Mouse (Mus musculus): ENCODE measurements at regions not wholly inside any gene's neighbourhood (a gene's known extent, or its start where the extent isn't known, plus 50 kb on each side); places are given as distances from the start of the nearest gene placed in this dataset.

DNA sequence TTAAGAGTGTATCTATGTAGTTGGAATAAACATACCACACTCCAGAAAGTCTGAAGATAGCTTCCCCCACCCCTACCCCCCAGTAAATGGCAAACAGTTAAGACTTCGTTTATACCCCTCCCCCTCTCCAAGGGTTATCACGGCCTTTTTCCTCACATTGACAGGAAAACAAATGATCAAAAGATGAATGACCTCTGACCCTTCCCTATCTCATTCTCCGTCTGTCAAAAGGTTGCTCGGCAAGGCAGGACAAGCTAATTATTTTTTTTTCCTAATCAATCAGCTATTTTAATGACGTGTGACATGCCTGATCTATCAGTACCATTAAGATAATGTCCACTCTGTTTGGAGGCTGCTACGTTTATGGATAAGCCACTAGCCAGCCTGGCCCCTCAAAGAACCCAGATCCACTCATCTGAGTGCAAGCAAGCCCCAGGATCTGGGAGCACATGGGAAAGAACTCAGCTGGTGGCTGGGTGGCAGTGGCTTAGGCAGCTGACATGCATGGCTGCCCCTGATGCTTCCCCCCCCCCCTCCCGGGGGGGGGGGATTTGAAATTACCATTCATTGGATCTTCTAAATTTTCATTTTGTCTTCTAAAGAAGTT, 192.1 kb downstream of the Msrb3 start:
- 26% methylated on average over 7 of the region's 7 CpGs for WGBS
- no peak overlapping the region for H3K4me2 ChIP-seq (ENCODE audit: low read depth)
- no peak for TF ChIP-seq CTCF (IDR thresholded peaks at IDR 0.05; ENCODE audit: low read depth)
- no peaks in the 10 kb centered on the region for H3K27me3 ChIP-seq (ENCODE audit: insufficient read depth, low read length)
- no peak overlapping the region for H3K9ac ChIP-seq
- H3K9me3 ChIP-seq (ENCODE audit: low read length): no peaks in the 10 kb centered on the region
- H3K4me1 ChIP-seq (ENCODE audit: insufficient read depth): no peaks in the 10 kb centered on the region
- DNase-seq (no peak), ATAC-seq (no peak)
- H3K27ac ChIP-seq (ENCODE audit: low read depth, low read length): no peak overlapping the region
- no peaks in the 10 kb centered on the region for H3K36me3 ChIP-seq (ENCODE audit: insufficient read depth)
- no peak overlapping the region for H3K4me3 ChIP-seq (ENCODE audit: low read depth, low read length)

DNA sequence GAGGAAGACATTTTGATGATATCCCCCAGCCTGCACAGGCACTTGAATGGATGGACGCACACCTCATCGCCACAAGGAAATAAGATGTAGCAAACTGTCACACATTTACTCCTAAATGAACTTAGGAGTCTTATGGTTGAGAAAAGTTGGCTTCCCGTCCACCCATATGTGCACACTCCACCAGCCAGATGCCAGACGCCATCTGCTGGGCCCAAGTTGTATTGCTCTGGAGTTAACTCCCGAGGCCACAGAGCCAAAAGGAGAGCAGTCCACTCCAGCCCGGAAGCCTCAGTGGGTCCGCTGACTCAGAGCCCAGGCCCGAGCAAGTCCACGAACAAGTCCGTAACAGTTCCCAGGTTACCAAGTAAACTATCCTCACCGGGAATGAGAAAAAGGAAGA, 197.1 kb downstream of the Msrb3 start:
- Histone ChIP-seq H3K9me3 (ENCODE audit: low read length) (no peaks in the 10 kb centered on the region), H3K27me3 (ENCODE audit: insufficient read depth, low read length) (no peaks in the 10 kb centered on the region), H3K27ac (ENCODE audit: low read depth, low read length) (no peak overlapping the region), H3K36me3 (ENCODE audit: insufficient read depth) (no peaks in the 10 kb centered on the region), H3K4me1 (ENCODE audit: insufficient read depth) (no peaks in the 10 kb centered on the region), H3K4me3 (ENCODE audit: low read depth, low read length) (no peak overlapping the region), H3K9ac (no peak overlapping the region), H3K4me2 (ENCODE audit: low read depth) (no peak overlapping the region)
- DNase-seq (peak; percentile 84), ATAC-seq (peak; percentile 53)
- 24% methylated on average over 11 of the region's 11 CpGs for WGBS
- TF ChIP-seq CTCF (IDR thresholded peaks at IDR 0.05; ENCODE audit: low read depth): peak; percentile 86

DNA sequence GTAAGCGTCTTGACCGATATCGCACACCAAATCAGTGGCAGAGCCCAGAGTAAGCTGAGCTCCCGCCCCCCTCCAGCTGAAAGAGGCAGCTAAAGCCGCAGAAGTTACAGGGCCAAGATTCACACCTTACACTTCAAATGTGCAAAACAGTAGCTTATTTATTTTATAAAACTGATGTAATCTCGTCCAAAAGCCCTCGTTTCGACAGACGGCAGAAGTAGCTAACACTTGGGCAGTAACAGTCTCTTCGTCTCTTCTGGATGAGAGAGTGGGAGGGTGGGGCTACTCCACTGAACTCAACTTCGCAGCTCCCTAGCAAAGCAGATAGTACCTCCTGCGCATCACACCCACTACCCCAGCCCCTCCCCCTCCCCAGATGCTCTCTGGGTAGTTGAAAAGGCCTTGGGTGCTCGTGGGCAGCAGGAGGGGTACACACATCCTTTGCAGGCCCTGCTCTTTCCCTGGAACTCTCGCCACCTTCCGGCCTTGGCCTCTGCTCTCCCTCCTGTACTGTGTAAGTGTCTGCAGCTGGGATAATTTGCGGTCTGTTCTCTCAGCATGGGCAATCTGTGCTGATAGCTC, 201.5 kb downstream of the Msrb3 start:
- no peaks in the 10 kb centered on the region for H3K9me3 ChIP-seq (ENCODE audit: low read length)
- no peaks in the 10 kb centered on the region for H3K4me1 ChIP-seq (ENCODE audit: insufficient read depth)
- H3K36me3 ChIP-seq (ENCODE audit: insufficient read depth): no peaks in the 10 kb centered on the region
- DNase-seq (no peak), ATAC-seq (no peak)
- H3K27me3 ChIP-seq (ENCODE audit: insufficient read depth, low read length): peaks cover 6% of the 10 kb centered on the region; the same call in 1 of the 2 replicates
- no peak overlapping the region for H3K9ac ChIP-seq
- no peak overlapping the region for H3K4me3 ChIP-seq (ENCODE audit: low read depth, low read length)
- H3K27ac ChIP-seq (ENCODE audit: low read depth, low read length): no peak overlapping the region
- TF ChIP-seq CTCF (IDR thresholded peaks at IDR 0.05; ENCODE audit: low read depth): no peak
- H3K4me2 ChIP-seq (ENCODE audit: low read depth): no peak overlapping the region
- 30% methylated on average over 16 of the region's 16 CpGs for WGBS

DNA sequence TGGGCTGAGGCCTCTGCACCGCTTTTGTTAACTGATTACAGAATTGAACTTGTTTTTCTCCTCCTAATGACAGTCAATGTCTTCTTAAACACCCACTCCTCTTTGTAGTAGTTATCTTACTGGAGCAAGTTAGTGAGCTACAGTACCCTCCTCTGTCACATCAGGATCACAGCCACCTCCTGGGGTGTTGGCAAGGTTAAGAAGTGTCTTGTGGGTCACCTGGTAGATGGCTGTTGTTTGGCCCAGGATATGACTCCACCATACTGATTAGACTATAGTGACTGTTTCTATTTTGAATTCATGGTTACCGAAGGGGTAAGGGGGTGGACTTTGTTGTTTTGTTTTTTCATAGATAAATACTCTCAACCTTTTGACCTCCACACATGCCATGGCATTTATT, 202.4 kb downstream of the Msrb3 start:
- Histone ChIP-seq H3K27me3 (ENCODE audit: insufficient read depth, low read length) (peaks cover 6% of the 10 kb centered on the region; the same call in 1 of the 2 replicates), H3K27ac (ENCODE audit: low read depth, low read length) (no peak overlapping the region), H3K9me3 (ENCODE audit: low read length) (no peaks in the 10 kb centered on the region), H3K4me1 (ENCODE audit: insufficient read depth) (no peaks in the 10 kb centered on the region), H3K4me3 (ENCODE audit: low read depth, low read length) (no peak overlapping the region), H3K36me3 (ENCODE audit: insufficient read depth) (no peaks in the 10 kb centered on the region), H3K9ac (no peak overlapping the region), H3K4me2 (ENCODE audit: low read depth) (no peak overlapping the region)
- ATAC-seq: no peak
- no peak for DNase-seq
- no peak for TF ChIP-seq CTCF (IDR thresholded peaks at IDR 0.05; ENCODE audit: low read depth)
- 74% methylated on average over 2 of the region's 2 CpGs for WGBS

DNA sequence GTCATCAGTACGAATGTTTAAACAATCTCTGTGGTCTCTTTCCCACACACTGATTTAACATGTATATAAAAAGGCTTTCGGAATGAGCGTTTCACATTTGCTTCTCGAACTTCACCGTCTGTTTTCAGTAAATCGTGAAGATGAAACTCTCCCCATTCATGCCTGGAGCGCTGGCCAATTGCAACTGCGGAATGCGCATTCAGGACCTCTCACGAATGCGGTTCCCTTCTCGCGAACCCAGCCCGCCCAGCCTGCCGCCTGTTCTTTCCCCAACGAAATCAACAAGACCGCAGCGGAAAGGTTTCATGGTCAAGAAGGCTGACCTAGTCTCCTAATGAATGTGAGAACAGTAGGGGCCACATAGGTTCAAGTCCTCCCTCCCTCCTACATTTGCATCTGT, 204.4 kb downstream of the Msrb3 start:
- H3K9ac ChIP-seq: no peak overlapping the region
- no peaks in the 10 kb centered on the region for H3K9me3 ChIP-seq (ENCODE audit: low read length)
- DNase-seq: no peak
- WGBS: 24% methylated on average over 18 of the region's 18 CpGs
- no peak overlapping the region for H3K4me3 ChIP-seq (ENCODE audit: low read depth, low read length)
- no peak for TF ChIP-seq CTCF (IDR thresholded peaks at IDR 0.05; ENCODE audit: low read depth)
- H3K4me1 ChIP-seq (ENCODE audit: insufficient read depth): no peaks in the 10 kb centered on the region
- no peak for ATAC-seq
- H3K36me3 ChIP-seq (ENCODE audit: insufficient read depth): no peaks in the 10 kb centered on the region
- peak overlapping the region; percentile 21; the same call in 1 of the 2 replicates for H3K4me2 ChIP-seq (ENCODE audit: low read depth)
- peaks cover 6% of the 10 kb centered on the region; the same call in 1 of the 2 replicates for H3K27me3 ChIP-seq (ENCODE audit: insufficient read depth, low read length)
- H3K27ac ChIP-seq (ENCODE audit: low read depth, low read length): no peak overlapping the region

DNA sequence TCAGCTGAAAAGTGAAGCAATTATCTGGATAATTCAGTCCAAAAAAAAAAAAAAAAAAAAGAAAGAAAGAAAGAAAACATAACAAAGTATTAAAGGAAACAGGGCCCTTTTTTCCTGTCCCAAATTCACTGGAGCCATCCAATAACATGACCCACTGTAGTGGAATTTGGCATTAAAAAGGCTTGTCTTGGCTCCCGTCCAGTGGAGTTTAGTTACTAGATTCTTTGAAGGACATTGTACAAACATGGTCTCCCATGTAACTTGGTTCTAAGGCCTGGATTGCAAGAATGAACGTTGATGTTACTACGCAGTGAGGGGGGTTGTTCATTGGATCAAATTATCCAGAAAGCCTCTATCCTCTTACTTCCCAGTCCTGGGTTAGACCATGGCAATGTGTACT, 207.4 kb downstream of the Msrb3 start:
- no peak overlapping the region for H3K4me2 ChIP-seq (ENCODE audit: low read depth)
- H3K9me3 ChIP-seq (ENCODE audit: low read length): no peaks in the 10 kb centered on the region
- H3K4me1 ChIP-seq (ENCODE audit: insufficient read depth): no peaks in the 10 kb centered on the region
- 27% methylated on average over 3 of the region's 3 CpGs for WGBS
- no peak for ATAC-seq
- H3K36me3 ChIP-seq (ENCODE audit: insufficient read depth): no peaks in the 10 kb centered on the region
- no peak overlapping the region for H3K9ac ChIP-seq
- DNase-seq: no peak
- no peak overlapping the region for H3K27ac ChIP-seq (ENCODE audit: low read depth, low read length)
- no peak for TF ChIP-seq CTCF (IDR thresholded peaks at IDR 0.05; ENCODE audit: low read depth)
- H3K4me3 ChIP-seq (ENCODE audit: low read depth, low read length): no peak overlapping the region
- peaks cover 6% of the 10 kb centered on the region; the same call in 1 of the 2 replicates for H3K27me3 ChIP-seq (ENCODE audit: insufficient read depth, low read length)

DNA sequence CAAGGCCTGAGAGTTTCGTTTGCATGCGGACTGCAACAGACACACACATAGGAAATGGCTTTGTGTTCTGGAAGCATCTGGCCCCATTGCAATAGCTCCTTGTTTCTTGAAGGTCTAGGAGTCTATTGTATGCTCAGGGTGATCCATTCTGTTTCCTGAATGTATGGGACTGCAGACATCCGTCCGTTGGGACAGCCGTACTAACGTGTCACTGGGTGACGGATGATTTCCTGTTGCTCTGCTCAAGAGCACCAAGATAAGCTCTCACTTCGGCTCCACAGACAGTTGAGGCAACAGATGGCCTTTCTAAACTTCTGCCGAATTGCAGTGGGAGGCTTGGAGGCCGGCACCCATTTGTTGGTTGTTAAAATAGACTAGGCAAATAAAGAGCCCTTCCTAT, 209.9 kb upstream of the Hmga2 start:
- no peak for TF ChIP-seq CTCF (IDR thresholded peaks at IDR 0.05; ENCODE audit: low read depth)
- Histone ChIP-seq H3K4me2 (ENCODE audit: low read depth) (no peak overlapping the region), H3K27ac (ENCODE audit: low read depth, low read length) (no peak overlapping the region), H3K9me3 (ENCODE audit: low read length) (no peaks in the 10 kb centered on the region), H3K9ac (no peak overlapping the region), H3K27me3 (ENCODE audit: insufficient read depth, low read length) (no peaks in the 10 kb centered on the region), H3K4me1 (ENCODE audit: insufficient read depth) (no peaks in the 10 kb centered on the region), H3K36me3 (ENCODE audit: insufficient read depth) (no peaks in the 10 kb centered on the region), H3K4me3 (ENCODE audit: low read depth, low read length) (no peak overlapping the region)
- DNase-seq: no peak
- ATAC-seq: no peak
- WGBS: 72% methylated on average over 10 of the region's 10 CpGs

Measured in forebrain, postnatal 0 days (tissue).